Mouse (Mus musculus) limb, embryonic 15.5 days (tissue): ENCODE data around the gene Tlr12. TPM values are rescaled to one million over a fixed set of nuclear protein-coding genes. Genes with fewer than 3 reads are reported as not detected.

Source experiments
- ATAC-seq: fragments of 200-750 bp; cut with Nextera tagmentation; 2 replicates; pipeline ENCODE4 v1.8.0; 2017; ENCODE audit warnings: low read depth, moderate TSS enrichment; ENCODE audit not compliant: insufficient number of reproducible peaks, low FRiP score, low TSS enrichment
- H3K27ac ChIP-seq: fragments of 300-500 bp; sonication (generic); 2 replicates; pipeline ENCODE4 v1.5.1; 2015; ENCODE audit warnings: moderate library complexity, mild to moderate bottlenecking, inconsistent platforms
- H3K27me3 ChIP-seq: fragments of 300-500 bp; sonication (generic); 2 replicates; pipeline ENCODE4 v1.6.1; 2015; ENCODE audit warnings: inconsistent platforms
- H3K36me3 ChIP-seq: fragments of 300-500 bp; sonication (generic); 2 replicates; pipeline ENCODE4 v1.6.1; 2015; ENCODE audit warnings: inconsistent platforms
- H3K4me1 ChIP-seq: fragments of 300-500 bp; sonication (generic); 2 replicates; pipeline ENCODE4 v1.6.1; 2015; ENCODE audit warnings: inconsistent platforms
- H3K4me2 ChIP-seq: fragments of 300-500 bp; sonication (generic); 2 replicates; pipeline ENCODE4 v1.6.1; 2015; ENCODE audit warnings: mild to moderate bottlenecking, inconsistent platforms
- H3K4me3 ChIP-seq: fragments of 300-500 bp; sonication (generic); 2 replicates; pipeline ENCODE4 v1.5.1; 2015; ENCODE audit warnings: mild to moderate bottlenecking, inconsistent platforms
- H3K9ac ChIP-seq: fragments of 300-500 bp; sonication (generic); 2 replicates; pipeline ENCODE4 v1.6.1; 2015; ENCODE audit warnings: inconsistent platforms
- H3K9me3 ChIP-seq: fragments of 300-500 bp; sonication (generic); 2 replicates; pipeline ENCODE4 v1.6.1; 2016; ENCODE audit warnings: inconsistent platforms
- WGBS: fragments of 180-500 bp; shearing (Covaris S2); methylation state at CpG from one replicate; pipeline ENCODE4 v1.1.7; 2015; 5-methylcytosine and 5-hydroxymethylcytosine counted together
- polyA plus RNA-seq: library from polyadenylated mRNA; unstranded; fragments of >200 nt; fragmentation: Nextera tagmentation; extraction: Ambion mirVana; gene quantifications from 2 replicates; pipeline ENCODE4 v1.2.1, GENCODE M21; 2015

The Tlr12 gene
- polyA plus RNA-seq, 1 experiment from 2014 or later = 0.76 TPM

- Histone ChIP-seq H3K9ac (no peak overlapping the region), H3K4me1 (peaks cover 9% of the 10 kb centered on the region), H3K27me3 (no peaks in the 10 kb centered on the region), H3K4me2 (no peak overlapping the region), H3K27ac (no peak overlapping the region), H3K9me3 (no peaks in the 10 kb centered on the region), H3K4me3 (no peak overlapping the region), H3K36me3 (no peaks in the 10 kb centered on the region)
- whole genome bisulfite sequencing = 28% methylated on average over 7 of the region's 7 CpGs
- ATAC-seq = no peak
Observed at GRCm38 (mm10) chr4:128646762-128647161, 28.3 kb upstream of the Tlr12 start.

- H3K9me3 ChIP-seq = no peaks in the 10 kb centered on the region
- no peak for ATAC-seq
- H3K9ac ChIP-seq = no peak overlapping the region
- H3K4me2 ChIP-seq = no peak overlapping the region
- no peak overlapping the region for H3K27ac ChIP-seq
- H3K27me3 ChIP-seq = no peaks in the 10 kb centered on the region
- no peaks in the 10 kb centered on the region for H3K36me3 ChIP-seq
- H3K4me3 ChIP-seq = no peak overlapping the region
- H3K4me1 ChIP-seq = peaks cover 12% of the 10 kb centered on the region
- WGBS = 39% methylated on average over 6 of the region's 6 CpGs
Observed at GRCm38 (mm10) chr4:128645896-128646295, 27.5 kb upstream of the Tlr12 start.

- H3K9me3 ChIP-seq = no peaks in the 10 kb centered on the region
- H3K4me2 ChIP-seq = no peak overlapping the region
- no peaks in the 10 kb centered on the region for H3K36me3 ChIP-seq
- H3K27me3 ChIP-seq = 0 out of 2 replicates have a peak, but pooled peaks cover 3% of the 10 kb centered on the region
- peaks cover 20% of the 10 kb centered on the region for H3K4me1 ChIP-seq
- no peak overlapping the region for H3K4me3 ChIP-seq
- ATAC-seq = no peak
- H3K9ac ChIP-seq = no peak overlapping the region
- WGBS = 30% methylated on average over 23 of the region's 23 CpGs
- no peak overlapping the region for H3K27ac ChIP-seq
Observed at GRCm38 (mm10) chr4:128641766-128642717, 23.6 kb upstream of the Tlr12 start.

GRCm38 (mm10) chr4:128638265-128638923, 20.0 kb upstream of the Tlr12 start:
- peaks cover 42% of the 10 kb centered on the region for H3K4me1 ChIP-seq

GRCm38 (mm10) chr4:128637250-128637649, 18.8 kb upstream of the Tlr12 start:
- 22% methylated on average over 11 of the region's 11 CpGs for WGBS
- ATAC-seq = peak; percentile 49; the same call in 1 of the 2 replicates
- H3K4me3 ChIP-seq = no peak overlapping the region
- H3K4me1 ChIP-seq = peaks cover 42% of the 10 kb centered on the region
- no peaks in the 10 kb centered on the region for H3K36me3 ChIP-seq
- H3K27me3 ChIP-seq = 0 out of 2 replicates have a peak, but pooled peaks cover 3% of the 10 kb centered on the region
- H3K27ac ChIP-seq = peak overlapping the region; percentile 38; the same call in 1 of the 2 replicates
- H3K9me3 ChIP-seq = no peaks in the 10 kb centered on the region
- no peak overlapping the region for H3K4me2 ChIP-seq
- no peak overlapping the region for H3K9ac ChIP-seq

More at GRCm38 (mm10) chr4:128638265-128638923, 20.0 kb upstream of the Tlr12 start:
- Histone ChIP-seq H3K4me2 (no peak overlapping the region), H3K27me3 (0 out of 2 replicates have a peak, but pooled peaks cover 3% of the 10 kb centered on the region), H3K4me3 (no peak overlapping the region), H3K9me3 (no peaks in the 10 kb centered on the region), H3K36me3 (no peaks in the 10 kb centered on the region), H3K9ac (no peak overlapping the region), H3K27ac (no peak overlapping the region)
- WGBS = 82% methylated on average over 18 of the region's 18 CpGs
- no peak for ATAC-seq

GRCm38 (mm10) chr4:128635894-128636585, 17.6 kb upstream of the Tlr12 start:
- Histone ChIP-seq H3K4me3 (no peak overlapping the region), H3K9me3 (no peaks in the 10 kb centered on the region), H3K4me1 (peaks cover 36% of the 10 kb centered on the region), H3K27ac (peak overlapping the region; percentile 33; the same call in 1 of the 2 replicates), H3K9ac (no peak overlapping the region), H3K27me3 (0 out of 2 replicates have a peak, but pooled peaks cover 3% of the 10 kb centered on the region), H3K36me3 (no peaks in the 10 kb centered on the region), H3K4me2 (no peak overlapping the region)
- 34% methylated on average over 10 of the region's 10 CpGs for WGBS
- peak; percentile 26; the same call in 1 of the 2 replicates for ATAC-seq

GRCm38 (mm10) chr4:128635451-128635850, 17.0 kb upstream of the Tlr12 start:
- no peak for ATAC-seq
- H3K9me3 ChIP-seq = no peaks in the 10 kb centered on the region
- no peaks in the 10 kb centered on the region for H3K36me3 ChIP-seq
- peaks cover 36% of the 10 kb centered on the region for H3K4me1 ChIP-seq
- 0 out of 2 replicates have a peak, but pooled peaks cover 3% of the 10 kb centered on the region for H3K27me3 ChIP-seq
- peak overlapping the region; percentile 12; the same call in 1 of the 2 replicates for H3K27ac ChIP-seq
- H3K4me3 ChIP-seq = no peak overlapping the region
- H3K9ac ChIP-seq = no peak overlapping the region
- H3K4me2 ChIP-seq = no peak overlapping the region
- 39% methylated on average over 7 of the region's 7 CpGs for WGBS

- no peak overlapping the region for H3K4me3 ChIP-seq
- ATAC-seq = no peak
- WGBS = 89% methylated on average over 8 of the region's 8 CpGs
- no peaks in the 10 kb centered on the region for H3K36me3 ChIP-seq
- peaks cover 16% of the 10 kb centered on the region; the same call in 1 of the 2 replicates for H3K27me3 ChIP-seq
- H3K9me3 ChIP-seq = no peaks in the 10 kb centered on the region
- H3K4me2 ChIP-seq = no peak overlapping the region
- no peak overlapping the region for H3K27ac ChIP-seq
- no peak overlapping the region for H3K9ac ChIP-seq
- H3K4me1 ChIP-seq = peaks cover 26% of the 10 kb centered on the region
Observed at GRCm38 (mm10) chr4:128621109-128621508, 2.7 kb upstream of the Tlr12 start.

GRCm38 (mm10) chr4:128620572-128620971, 2.2 kb upstream of the Tlr12 start:
- 81% methylated on average over 6 of the region's 6 CpGs for WGBS
- H3K27me3 ChIP-seq = peaks cover 19% of the 10 kb centered on the region; the same call in 1 of the 2 replicates
- H3K4me3 ChIP-seq = no peak overlapping the region
- H3K9ac ChIP-seq = no peak overlapping the region
- no peak for ATAC-seq
- H3K4me2 ChIP-seq = no peak overlapping the region
- no peak overlapping the region for H3K27ac ChIP-seq
- H3K36me3 ChIP-seq = no peaks in the 10 kb centered on the region
- H3K9me3 ChIP-seq = no peaks in the 10 kb centered on the region
- H3K4me1 ChIP-seq = peaks cover 26% of the 10 kb centered on the region

- no peak overlapping the region for H3K4me2 ChIP-seq
- ATAC-seq = no peak
- H3K9me3 ChIP-seq = no peaks in the 10 kb centered on the region
- peaks cover 19% of the 10 kb centered on the region; the same call in 1 of the 2 replicates for H3K27me3 ChIP-seq
- WGBS = 33% methylated on average over 2 of the region's 2 CpGs
- H3K9ac ChIP-seq = no peak overlapping the region
- H3K4me1 ChIP-seq = peaks cover 26% of the 10 kb centered on the region
- H3K36me3 ChIP-seq = no peaks in the 10 kb centered on the region
- H3K27ac ChIP-seq = peak overlapping the region; percentile 12; the same call in 1 of the 2 replicates
- H3K4me3 ChIP-seq = no peak overlapping the region
Observed at GRCm38 (mm10) chr4:128618963-128619362, 544 bp upstream of the Tlr12 start.

GRCm38 (mm10) chr4:128617363-128618120, 877 bp downstream of the Tlr12 start:
- Histone ChIP-seq H3K36me3 (no peaks in the 10 kb centered on the region), H3K4me3 (no peak overlapping the region), H3K27me3 (peaks cover 19% of the 10 kb centered on the region; the same call in 1 of the 2 replicates), H3K27ac (no peak overlapping the region), H3K4me2 (no peak overlapping the region), H3K9ac (no peak overlapping the region), H3K9me3 (no peaks in the 10 kb centered on the region), H3K4me1 (peaks cover 28% of the 10 kb centered on the region)
- ATAC-seq = no peak; the same call in 1 of the 2 replicates
- 75% methylated on average over 17 of the region's 17 CpGs for WGBS
